Mouse (Mus musculus) regulatory T cell (primary cell): ENCODE measurements at regions not wholly inside any gene's neighbourhood (a gene's known extent, or its start where the extent isn't known, plus 50 kb on each side); places are given as distances from the start of the nearest gene placed in this dataset.

Source experiments
- in situ Hi-C: fragments of 300-600 bp; cut with MboI, MseI; formaldehyde crosslinking; loops from one replicate; pipeline ENCODE4 v1.15.1; 2025; ENCODE audit warnings: high pct_unique_total_duplicates

GRCm38 (mm10) chr5:74888934-74889333 lies 155.6 kb downstream of the Chic2 start:
- in situ Hi-C loops, result no loop called here

GRCm38 (mm10) chr5:74885958-74886357 lies 158.6 kb downstream of the Chic2 start:
- in situ Hi-C loops, result no loop called here

GRCm38 (mm10) chr5:74882563-74882962 lies 162.0 kb downstream of the Chic2 start:
- in situ Hi-C loops, result no loop called here

- in situ Hi-C loops, result no loop called here
These were observed 163.8 kb downstream of the Chic2 start for GRCm38 (mm10) chr5:74880669-74881226.

GRCm38 (mm10) chr5:74880048-74880437 lies 164.5 kb downstream of the Chic2 start:
- in situ Hi-C loops, result no loop called here

GRCm38 (mm10) chr5:74879098-74880047 lies 165.2 kb downstream of the Chic2 start:
- in situ Hi-C loops, result no loop called here

- in situ Hi-C loops, result no loop called here
These were observed 167.0 kb downstream of the Chic2 start for GRCm38 (mm10) chr5:74877595-74877994.

- in situ Hi-C loops, result no loop called here
These were observed 167.4 kb downstream of the Chic2 start for GRCm38 (mm10) chr5:74877185-74877584.

GRCm38 (mm10) chr5:74874691-74875090 lies 169.9 kb downstream of the Chic2 start:
- in situ Hi-C loops, result no loop called here

GRCm38 (mm10) chr5:74870615-74871014 lies 167.9 kb upstream of the Lnx1 start:
- in situ Hi-C loops, result no loop called here

- in situ Hi-C loops, result no loop called here
These were observed 164.5 kb upstream of the Lnx1 start for GRCm38 (mm10) chr5:74867113-74867785.

- in situ Hi-C loops, result no loop called here
These were observed 164.0 kb upstream of the Lnx1 start for GRCm38 (mm10) chr5:74866697-74867096.

GRCm38 (mm10) chr5:74865446-74865845 lies 162.7 kb upstream of the Lnx1 start:
- in situ Hi-C loops, result no loop called here

- in situ Hi-C loops, result no loop called here
These were observed 161.9 kb upstream of the Lnx1 start for GRCm38 (mm10) chr5:74864540-74865157.

GRCm38 (mm10) chr5:74861297-74861696 lies 158.6 kb upstream of the Lnx1 start:
- in situ Hi-C loops, result no loop called here

GRCm38 (mm10) chr5:74857861-74858260 lies 155.1 kb upstream of the Lnx1 start:
- in situ Hi-C loops, result no loop called here

- in situ Hi-C loops, result no loop called here
These were observed 154.4 kb upstream of the Lnx1 start for GRCm38 (mm10) chr5:74857161-74857560.

- in situ Hi-C loops, result no loop called here
These were observed 145.1 kb upstream of the Lnx1 start for GRCm38 (mm10) chr5:74847824-74848223.

GRCm38 (mm10) chr5:74846674-74847073 lies 144.0 kb upstream of the Lnx1 start:
- in situ Hi-C loops, result no loop called here

- in situ Hi-C loops, result no loop called here
These were observed 131.7 kb upstream of the Lnx1 start for GRCm38 (mm10) chr5:74834401-74834800.

GRCm38 (mm10) chr5:74833887-74834286 lies 131.2 kb upstream of the Lnx1 start:
- in situ Hi-C loops, result no loop called here

GRCm38 (mm10) chr5:74832011-74832410 lies 129.3 kb upstream of the Lnx1 start:
- in situ Hi-C loops, result no loop called here
